ENCODE assay signal across 14 mouse cellular contexts in the genomic region with DNA sequence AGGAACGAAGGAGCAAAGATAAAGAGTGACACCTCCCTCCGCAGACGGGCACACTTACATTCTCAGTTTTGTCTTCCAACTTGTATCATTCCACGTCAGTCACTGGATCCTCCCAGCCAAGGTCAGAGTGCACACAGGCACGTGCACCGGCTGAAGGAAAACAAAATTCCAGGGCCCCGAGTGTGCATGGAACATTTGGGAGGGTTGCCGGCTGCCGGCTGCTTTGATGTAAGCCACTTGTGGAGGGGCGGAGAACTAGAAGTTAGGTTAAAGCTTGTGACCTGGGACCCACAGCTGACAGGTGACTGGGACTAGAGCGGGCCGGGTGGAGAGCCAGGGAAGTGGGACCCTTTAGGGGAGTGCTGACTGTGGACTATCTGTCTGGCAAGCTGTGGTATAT. TPM values are rescaled to one million over a fixed set of nuclear protein-coding genes. Genes with fewer than 3 reads are reported as not detected.
DNase-seq lines count a peak whose midpoint lies in the region; ATAC-seq and TF ChIP-seq lines count a peak whose summit lies in the region.
"Had no signal": no experiment of that assay in that cellular context is flagged by ENCODE, and none has a peak within 500 bp of the region (broad histone marks: within the 10 kb centered on the region; RNA-seq: fewer than 3 reads in every experiment).

No protein-coding gene starts in this region.

- no peak overlapping the region for H3K27ac ChIP-seq in midbrain, embryonic 12.5 days (replicated peaks)
- no peak overlapping the region for H3K27ac ChIP-seq in midbrain, embryonic 16.5 days (ENCODE audit: low read length)
- H3K27ac ChIP-seq in cerebellum, adult 2 months (ENCODE audit: insufficient read depth, low read length), result no peak overlapping the region
- H3K27ac ChIP-seq: embryonic facial prominence, embryonic 13.5 days; forebrain, embryonic 15.5 days; liver, embryonic 14.5 days; neural tube, embryonic 15.5 days had no signal

- H3K4me2 ChIP-seq in midbrain, embryonic 12.5 days (replicated peaks), result no peak overlapping the region
- no peak overlapping the region for H3K4me2 ChIP-seq in midbrain, embryonic 16.5 days (ENCODE audit: low read length)
- H3K4me2 ChIP-seq: embryonic facial prominence, embryonic 13.5 days; forebrain, embryonic 15.5 days; neural tube, embryonic 15.5 days had no signal

- no peaks in the 10 kb centered on the region for H3K36me3 ChIP-seq in midbrain, embryonic 12.5 days
- H3K36me3 ChIP-seq in midbrain, embryonic 16.5 days (ENCODE audit: control insufficient read depth, insufficient read depth, low read length), result no peaks in the 10 kb centered on the region
- H3K36me3 ChIP-seq: embryonic facial prominence, embryonic 13.5 days; forebrain, embryonic 15.5 days; neural tube, embryonic 15.5 days had no signal

- WGBS in midbrain, embryonic 12.5 days, result 68% methylated on average over 12 of the region's 12 CpGs
- 68% methylated on average over 12 of the region's 12 CpGs for WGBS in midbrain, embryonic 16.5 days
- 59% methylated on average over 12 of the region's 12 CpGs for WGBS in cerebellum, adult 2 months

- TF ChIP-seq POLR2A in cerebellum, adult 2 months (IDR thresholded peaks at IDR 0.05; ENCODE audit: borderline replicate concordance, insufficient read depth, low read length), result no peak

- H3K27me3 ChIP-seq in midbrain, embryonic 12.5 days, result peaks cover 6% of the 10 kb centered on the region
- no peaks in the 10 kb centered on the region for H3K27me3 ChIP-seq in midbrain, embryonic 16.5 days (ENCODE audit: control insufficient read depth, insufficient read depth, low read depth, low read length)
- no peaks in the 10 kb centered on the region for H3K27me3 ChIP-seq in cerebellum, adult 2 months (ENCODE audit: control insufficient read depth, insufficient read depth, low read length)
- H3K27me3 ChIP-seq: embryonic facial prominence, embryonic 13.5 days; forebrain, embryonic 15.5 days; neural tube, embryonic 15.5 days had no signal

- no peak for TF ChIP-seq CTCF in cerebellum, adult 2 months (IDR thresholded peaks at IDR 0.05; ENCODE audit: borderline replicate concordance, insufficient read depth, low read depth, low read length)

- no peak for ATAC-seq in midbrain, embryonic 12.5 days (ENCODE audit: low FRiP score, low read depth)
- no peak for ATAC-seq in midbrain, embryonic 16.5 days
- no peak for ATAC-seq in erythroid progenitor cell, adult 5-6 weeks (replicated peaks; ENCODE audit: low FRiP score, poor library complexity, severe bottlenecking)
- ATAC-seq: activated CD4-positive, CD25-positive, alpha-beta regulatory T cell, adult 4 months; forebrain, embryonic 15.5 days; inflammation-experienced regulatory T-cells, adult 6 months had no signal

- no peak overlapping the region for H3K4me3 ChIP-seq in midbrain, embryonic 12.5 days
- H3K4me3 ChIP-seq in midbrain, embryonic 16.5 days (ENCODE audit: low read depth, low read length), result no peak overlapping the region
- H3K4me3 ChIP-seq in cerebellum, adult 2 months (replicated peaks; ENCODE audit: insufficient read depth, low read depth, low read length), result no peak overlapping the region
- H3K4me3 ChIP-seq: embryonic facial prominence, embryonic 13.5 days; forebrain, embryonic 15.5 days; neural tube, embryonic 15.5 days had no signal

- peak overlapping the region; percentile 31; the same call in 1 of the 2 replicates for H3K9ac ChIP-seq in midbrain, embryonic 12.5 days (replicated peaks)
- no peak overlapping the region for H3K9ac ChIP-seq in midbrain, embryonic 16.5 days (ENCODE audit: low read depth, low read length)
- H3K9ac ChIP-seq: embryonic facial prominence, embryonic 13.5 days; forebrain, embryonic 15.5 days; liver, embryonic 14.5 days; neural tube, embryonic 15.5 days had no signal

- peak; percentile 66 for DNase-seq in adrenal gland, postnatal 10 days
- DNase-seq in kidney, postnatal 14 days, result peak; percentile 51
- peak; percentile 83 for DNase-seq in lung, postnatal 36 days
- no peak for DNase-seq in cerebellum, adult 2 months
- DNase-seq: gastrocnemius, postnatal 36 days had no signal

- H3K4me1 ChIP-seq in midbrain, embryonic 12.5 days, result no peaks in the 10 kb centered on the region; the same call in 1 of the 2 replicates
- H3K4me1 ChIP-seq in midbrain, embryonic 16.5 days (ENCODE audit: control insufficient read depth, insufficient read depth, low read length), result no peaks in the 10 kb centered on the region
- peaks cover 6% of the 10 kb centered on the region; the same call in 1 of the 2 replicates for H3K4me1 ChIP-seq in cerebellum, adult 2 months (ENCODE audit: control insufficient read depth, insufficient read depth, low read length)

- H3K9me3 ChIP-seq in midbrain, embryonic 12.5 days, result no peaks in the 10 kb centered on the region
- H3K9me3 ChIP-seq in midbrain, embryonic 16.5 days (replicated peaks; ENCODE audit: control insufficient read depth, low read length, poor library complexity, severe bottlenecking), result no peaks in the 10 kb centered on the region
- H3K9me3 ChIP-seq: forebrain, embryonic 15.5 days; neural tube, embryonic 15.5 days had no signal

RNA-seq across cellular contexts. Expression of gene Gadd45b, which starts 36.4 kb away (rescaled TPM):
- 8.7 and 11.8 TPM in 2 replicates for polyA plus RNA-seq in midbrain, embryonic 12.5 days (2016; fragmentation: Nextera tagmentation; extraction: Ambion mirVana)
- 6.4 and 7.1 TPM in 2 replicates for polyA plus RNA-seq in midbrain, embryonic 16.5 days (2015; fragmentation: Nextera tagmentation; extraction: Ambion mirVana)
- total RNA-seq in adrenal gland, postnatal 10 days (2021), result 10 to 100 TPM; 11.7 to 44.5 TPM
- 1.3 and 1.8 TPM in 2 replicates for total RNA-seq in erythroid progenitor cell, adult 5-6 weeks (2015; ENCODE audit: low replicate concordance)
- 3.6 and 9.2 TPM in 2 replicates for total RNA-seq in erythroid progenitor cell, adult 5-6 weeks (2017; ENCODE audit: low replicate concordance)
- 30.6 and 33.3 TPM in 2 replicates for polyA plus RNA-seq in cerebellum, adult 2 months (2012; rRNA removed)

RNA-seq across cellular contexts. Expression of gene Lmnb2, which starts 48.3 kb away (rescaled TPM):
- 61.7 and 62.0 TPM in 2 replicates for polyA plus RNA-seq in midbrain, embryonic 12.5 days (2016; fragmentation: Nextera tagmentation; extraction: Ambion mirVana)
- 40.4 and 45.5 TPM in 2 replicates for polyA plus RNA-seq in midbrain, embryonic 16.5 days (2015; fragmentation: Nextera tagmentation; extraction: Ambion mirVana)
- 10 to 100 TPM; 14.5 to 16.5 TPM for total RNA-seq in adrenal gland, postnatal 10 days (2021)
- 0.36 and 1.3 TPM in 2 replicates for total RNA-seq in erythroid progenitor cell, adult 5-6 weeks (2015; ENCODE audit: low replicate concordance)
- 7.3 and 9.0 TPM in 2 replicates for total RNA-seq in erythroid progenitor cell, adult 5-6 weeks (2017; ENCODE audit: low replicate concordance)
- 39.0 and 42.8 TPM in 2 replicates for polyA plus RNA-seq in cerebellum, adult 2 months (2012; rRNA removed)

RNA-seq across cellular contexts. Expression of gene Gng7, which starts 48.4 kb away (rescaled TPM):
- polyA plus RNA-seq in midbrain, embryonic 12.5 days (2016; fragmentation: Nextera tagmentation; extraction: Ambion mirVana), result 8.8 and 9.3 TPM in 2 replicates
- polyA plus RNA-seq in midbrain, embryonic 16.5 days (2015; fragmentation: Nextera tagmentation; extraction: Ambion mirVana), result 21.5 and 25.6 TPM in 2 replicates
- 1 to 10 TPM; 5.4 to 6.4 TPM for total RNA-seq in adrenal gland, postnatal 10 days (2021)
- total RNA-seq in erythroid progenitor cell, adult 5-6 weeks (2015; ENCODE audit: low replicate concordance), result not detected in 2 replicates
- 0.38 and 0.90 TPM in 2 replicates for total RNA-seq in erythroid progenitor cell, adult 5-6 weeks (2017; ENCODE audit: low replicate concordance)
- polyA plus RNA-seq in cerebellum, adult 2 months (2012; rRNA removed), result 21.0 and 23.0 TPM in 2 replicates
- polyA plus RNA-seq: activated CD4-positive, CD25-positive, alpha-beta regulatory T cell, adult 4 months; inflammation-experienced regulatory T-cells, adult 6 months had no signal

RNA-seq across cellular contexts. Expression of gene Diras1, which starts 59.2 kb away (rescaled TPM):
- polyA plus RNA-seq in midbrain, embryonic 12.5 days (2016; fragmentation: Nextera tagmentation; extraction: Ambion mirVana), result 11.3 and 13.4 TPM in 2 replicates
- 71.7 and 88.1 TPM in 2 replicates for polyA plus RNA-seq in midbrain, embryonic 16.5 days (2015; fragmentation: Nextera tagmentation; extraction: Ambion mirVana)
- total RNA-seq in adrenal gland, postnatal 10 days (2021), result 1 to 10 TPM; 2.8 to 3.4 TPM
- total RNA-seq in erythroid progenitor cell, adult 5-6 weeks (2015; ENCODE audit: low replicate concordance), result not detected in 2 replicates
- total RNA-seq in erythroid progenitor cell, adult 5-6 weeks (2017; ENCODE audit: low replicate concordance), result not detected in 2 replicates
- polyA plus RNA-seq in cerebellum, adult 2 months (2012; rRNA removed), result 126 and 136 TPM in 2 replicates
- polyA plus RNA-seq: inflammation-experienced regulatory T-cells, adult 6 months; liver, embryonic 14.5 days had no signal

Comparison
In these comparisons a context has a peak if more than half of its experiments do, and no peak if none do; other contexts are left out.
1. DNase-seq: peak in adrenal gland, postnatal 10 days (single experiment), kidney, postnatal 14 days (single experiment) and lung, postnatal 36 days (single experiment); none in cerebellum, adult 2 months (0 of 2).